Mouse (Mus musculus) bone marrow macrophage, adult 2 months (primary cell): ENCODE data around the gene Ahnak2.

Experiments
- CTCF ChIP-seq: IDR thresholded peaks from 2 replicates; pipeline ENCODE4 v1.5.1; 2012; ENCODE audit warnings: low read depth, mild to moderate bottlenecking, low read length, moderate library complexity
- POLR2A ChIP-seq: IDR thresholded peaks from 2 replicates; pipeline ENCODE4 v1.6.1; 2012; ENCODE audit warnings: mild to moderate bottlenecking, low read depth, low read length, borderline replicate concordance

DNA sequence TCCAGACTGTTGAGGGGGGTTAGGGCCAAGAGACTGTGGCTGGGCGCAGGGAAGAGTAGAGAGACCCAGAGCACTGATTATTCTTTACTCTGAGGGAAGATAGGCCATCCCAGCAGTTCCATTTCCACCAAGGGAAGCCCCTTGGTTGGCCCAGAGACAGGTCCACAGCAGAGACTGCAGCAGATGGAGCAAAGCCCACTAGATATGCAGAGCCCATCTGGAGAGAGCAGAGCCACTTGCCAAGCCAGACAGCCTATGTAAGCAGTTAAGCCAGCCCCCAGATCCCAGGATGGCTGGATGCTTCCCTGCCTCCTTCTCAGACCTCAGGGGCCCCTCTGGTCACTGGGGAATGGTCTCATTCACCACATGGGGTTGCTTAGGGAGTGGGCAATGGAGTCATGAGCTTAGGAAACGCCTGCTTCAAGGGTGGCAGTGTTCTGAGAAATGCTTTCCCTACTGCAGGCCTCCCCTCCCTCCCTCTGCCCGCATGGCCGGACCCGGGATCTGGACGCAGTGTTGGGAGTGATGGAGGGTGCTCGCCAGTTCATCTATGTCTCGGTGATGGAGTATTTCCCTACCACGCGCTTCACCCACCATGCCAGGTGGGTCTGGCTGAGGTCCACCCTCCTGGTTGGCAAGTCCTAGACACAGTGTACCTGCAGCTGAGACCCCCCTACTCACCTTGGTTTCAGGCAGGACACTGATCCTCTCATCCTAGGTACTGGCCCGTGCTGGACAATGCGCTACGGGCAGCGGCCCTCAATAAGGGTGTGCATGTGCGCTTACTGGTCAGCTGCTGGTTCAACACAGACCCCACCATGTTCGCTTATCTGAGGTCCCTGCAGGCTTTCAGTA lies 35.2 kb downstream of the Ahnak2 start:
- TF ChIP-seq POLR2A = no peak
- no peak for TF ChIP-seq CTCF
